Mouse (Mus musculus): Measurements from ENCODE around the gene 4930535I16Rik. TPM values are rescaled to one million over a fixed set of nuclear protein-coding genes. Genes with fewer than 3 reads are reported as not detected.

Gene 4930535I16Rik
- polyA plus RNA-seq, 1 experiment from 2014 or later = not detected

DNA sequence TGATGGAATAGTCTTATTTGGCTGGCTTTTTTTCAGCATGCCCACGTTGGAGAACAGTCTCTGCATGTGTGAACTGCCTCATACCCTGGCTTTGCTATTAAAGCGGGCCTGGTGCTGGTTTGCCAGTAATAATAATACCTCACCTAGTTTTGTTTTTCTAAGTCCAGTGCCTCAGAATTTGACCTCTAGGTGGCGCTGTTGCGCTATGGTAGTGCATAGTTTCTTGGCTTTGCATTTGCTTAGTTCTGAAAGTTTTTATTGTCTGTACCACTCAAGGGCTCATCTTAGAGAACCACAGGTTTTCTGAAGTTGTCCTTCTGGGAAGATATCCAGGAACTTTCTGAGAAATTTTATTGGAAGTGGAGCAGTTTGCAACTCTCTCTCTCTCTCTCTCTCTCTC is 22.0 kb upstream of the 4930535I16Rik start:
- ATAC-seq = no peak
- Histone ChIP-seq H3K27me3 (no peaks in the 10 kb centered on the region), H3K9me3 (no peaks in the 10 kb centered on the region), H3K4me3 (replicated peaks) (no peak overlapping the region), H3K4me2 (replicated peaks) (no peak overlapping the region), H3K4me1 (replicated peaks) (no peaks in the 10 kb centered on the region), H3K36me3 (peaks cover 25% of the 10 kb centered on the region), H3K9ac (replicated peaks) (no peak overlapping the region), H3K27ac (no peak overlapping the region)
- WGBS = 9% methylated on average over 4 of the region's 4 CpGs

DNA sequence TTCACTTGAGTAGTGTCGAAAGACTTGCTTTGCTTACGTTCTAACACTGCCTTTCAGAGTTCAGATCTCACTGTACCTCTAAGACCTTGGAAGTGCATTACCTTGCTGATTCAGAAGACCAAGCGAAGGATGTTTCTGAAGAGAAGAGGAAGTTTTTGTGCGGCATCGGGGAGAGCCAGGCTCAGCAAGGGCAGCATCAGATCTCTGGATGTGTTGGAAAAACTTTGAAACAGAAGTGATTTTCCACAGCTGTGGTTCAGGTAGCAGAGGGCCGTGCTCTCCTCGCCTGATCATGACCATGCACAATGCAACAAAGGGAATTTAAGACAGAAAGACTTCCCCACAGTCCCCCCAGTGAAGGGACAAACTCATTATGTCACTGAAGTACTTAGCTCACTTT is 18.2 kb upstream of the 4930535I16Rik start:
- Histone ChIP-seq H3K4me1 (replicated peaks) (no peaks in the 10 kb centered on the region), H3K9me3 (no peaks in the 10 kb centered on the region), H3K36me3 (peaks cover 53% of the 10 kb centered on the region), H3K27me3 (no peaks in the 10 kb centered on the region), H3K4me3 (replicated peaks) (no peak overlapping the region), H3K9ac (replicated peaks) (no peak overlapping the region), H3K27ac (no peak overlapping the region), H3K4me2 (replicated peaks) (no peak overlapping the region)
- WGBS = 96% methylated on average over 7 of the region's 7 CpGs
- no peak for ATAC-seq

DNA sequence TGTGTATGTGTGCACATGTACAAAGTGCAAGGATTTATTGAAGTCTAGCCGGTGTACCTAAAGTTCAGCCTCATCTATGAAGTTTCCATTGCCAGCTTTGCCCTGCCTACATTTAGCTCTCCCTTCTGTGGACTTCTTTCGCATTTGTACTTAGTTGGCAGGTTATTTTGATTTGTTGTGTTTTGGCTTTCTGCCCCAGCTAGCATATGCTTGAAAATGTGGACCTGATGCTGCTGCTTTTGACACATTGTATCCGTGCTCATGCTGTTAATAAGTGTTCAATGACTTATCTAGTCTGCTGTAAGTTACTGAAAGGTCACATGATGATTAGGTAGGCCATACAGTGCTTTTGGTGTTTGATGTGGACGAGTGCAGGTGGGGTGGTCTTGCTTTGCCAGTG is 16.5 kb upstream of the 4930535I16Rik start:
- no peak overlapping the region for H3K4me3 ChIP-seq (replicated peaks)
- H3K27ac ChIP-seq = no peak overlapping the region
- H3K4me1 ChIP-seq (replicated peaks) = no peaks in the 10 kb centered on the region
- H3K4me2 ChIP-seq (replicated peaks) = no peak overlapping the region
- no peak for ATAC-seq
- H3K27me3 ChIP-seq = no peaks in the 10 kb centered on the region
- no peak overlapping the region for H3K9ac ChIP-seq (replicated peaks)
- H3K9me3 ChIP-seq = no peaks in the 10 kb centered on the region
- 94% methylated on average over 4 of the region's 4 CpGs for WGBS
- peaks cover 69% of the 10 kb centered on the region for H3K36me3 ChIP-seq

DNA sequence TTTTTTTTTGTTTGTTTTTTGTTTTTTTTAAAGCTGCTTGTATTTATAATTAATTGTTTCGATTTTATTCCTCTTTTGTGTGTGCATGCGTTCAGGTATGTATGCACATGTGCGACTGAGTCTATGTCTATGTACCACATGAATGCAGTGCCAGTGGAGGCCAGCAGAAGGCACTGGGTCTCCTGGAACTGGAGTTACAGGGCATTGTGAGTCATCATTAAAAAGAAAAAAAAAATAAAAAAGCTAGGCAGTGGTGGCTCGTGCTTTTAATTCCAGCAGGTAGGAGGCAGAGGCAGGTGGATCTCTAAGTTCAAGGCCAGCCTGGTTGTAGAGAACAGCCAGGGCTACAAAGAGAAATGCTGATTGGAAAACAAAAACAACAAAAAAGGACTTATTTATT is 12.2 kb upstream of the 4930535I16Rik start:
- no peaks in the 10 kb centered on the region for H3K9me3 ChIP-seq
- ATAC-seq = no peak
- H3K4me2 ChIP-seq (replicated peaks) = no peak overlapping the region
- H3K4me1 ChIP-seq (replicated peaks) = no peaks in the 10 kb centered on the region
- H3K9ac ChIP-seq (replicated peaks) = no peak overlapping the region
- no peaks in the 10 kb centered on the region for H3K27me3 ChIP-seq
- no peak overlapping the region for H3K4me3 ChIP-seq (replicated peaks)
- WGBS = 98% methylated on average over 4 of the region's 4 CpGs
- H3K36me3 ChIP-seq = peaks cover 83% of the 10 kb centered on the region
- no peak overlapping the region for H3K27ac ChIP-seq

DNA sequence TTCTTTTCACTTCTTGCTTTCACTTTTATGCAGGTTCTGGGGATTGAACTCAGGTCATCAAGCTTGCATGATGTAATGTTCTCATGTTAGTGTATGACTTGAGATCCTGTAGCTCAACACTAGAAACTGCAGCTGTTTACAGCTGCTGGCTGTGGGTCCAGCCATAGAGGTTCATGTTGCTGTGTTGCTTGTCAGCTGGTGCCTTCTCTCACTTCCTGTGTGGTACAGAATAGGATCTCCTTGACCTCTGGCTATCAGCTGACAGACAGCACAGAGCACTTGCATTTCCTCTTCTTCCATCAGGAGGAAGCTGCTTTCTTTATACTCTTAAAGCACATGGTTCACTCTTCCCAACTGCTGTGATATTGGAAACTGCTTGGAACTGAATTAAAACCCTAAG is 10.1 kb upstream of the 4930535I16Rik start:
- H3K9ac ChIP-seq (replicated peaks) = no peak overlapping the region
- no peaks in the 10 kb centered on the region for H3K4me1 ChIP-seq (replicated peaks)
- no peak for ATAC-seq
- no peak overlapping the region for H3K4me2 ChIP-seq (replicated peaks)
- H3K4me3 ChIP-seq (replicated peaks) = no peak overlapping the region
- H3K36me3 ChIP-seq = peaks cover 78% of the 10 kb centered on the region
- no peaks in the 10 kb centered on the region for H3K27me3 ChIP-seq
- H3K27ac ChIP-seq = no peak overlapping the region
- no peaks in the 10 kb centered on the region for H3K9me3 ChIP-seq

DNA sequence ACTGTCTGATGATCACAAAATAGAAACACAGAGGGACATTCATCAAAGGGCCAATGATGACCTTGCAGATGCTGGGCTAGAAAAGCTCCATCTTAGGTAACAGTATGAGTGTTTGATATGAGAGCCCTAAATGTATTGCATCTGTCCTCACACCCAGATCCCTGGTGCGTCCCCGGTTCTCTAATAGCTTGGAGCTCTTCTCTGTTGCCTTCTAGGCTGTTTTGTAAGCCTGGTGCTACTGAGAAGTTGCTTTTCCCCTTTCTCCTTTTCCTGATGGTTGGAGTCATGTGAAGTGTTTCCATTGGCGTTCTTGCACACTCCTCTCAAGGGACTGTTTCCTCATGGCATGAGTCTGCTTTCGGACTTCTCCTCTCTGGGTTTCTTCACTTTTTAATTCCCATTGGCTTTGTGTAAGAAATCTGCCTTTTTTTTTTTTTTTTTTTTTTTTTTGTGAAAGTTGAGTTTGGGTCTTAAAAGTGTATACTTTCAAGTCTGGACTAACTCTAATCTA is 3.3 kb upstream of the 4930535I16Rik start:
- Histone ChIP-seq H3K9me3 (no peaks in the 10 kb centered on the region), H3K4me2 (replicated peaks) (no peak overlapping the region), H3K27ac (no peak overlapping the region), H3K4me1 (replicated peaks) (peaks cover 19% of the 10 kb centered on the region), H3K9ac (replicated peaks) (no peak overlapping the region), H3K4me3 (replicated peaks) (no peak overlapping the region), H3K36me3 (peaks cover 44% of the 10 kb centered on the region), H3K27me3 (no peaks in the 10 kb centered on the region)
- 89% methylated on average over 4 of the region's 4 CpGs for WGBS
- no peak for ATAC-seq

DNA sequence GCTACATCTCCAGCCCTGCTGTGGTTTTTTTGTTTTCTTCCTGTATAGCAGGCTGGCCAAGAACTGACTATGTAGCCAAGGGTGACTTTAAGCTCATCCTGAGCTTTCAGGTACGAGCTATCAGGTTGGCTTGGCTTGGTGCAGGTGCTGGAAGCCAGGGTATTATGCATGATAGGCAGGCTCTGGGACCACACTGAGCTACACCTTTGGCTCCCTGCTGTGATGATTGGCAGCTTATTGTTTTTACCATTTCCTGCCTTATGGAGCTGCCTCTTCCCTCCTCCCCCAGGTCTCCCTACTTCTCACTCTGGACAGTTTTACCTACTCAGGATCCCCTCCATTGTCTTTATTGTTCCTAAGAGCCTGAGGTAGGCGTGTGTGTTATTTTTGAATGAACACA is 1.0 kb upstream of the 4930535I16Rik start:
- Histone ChIP-seq H3K9ac (replicated peaks) (peak overlapping the region; percentile 98), H3K4me3 (replicated peaks) (peak overlapping the region; percentile 100)
- WGBS = 72% methylated on average over 2 of the region's 2 CpGs

DNA sequence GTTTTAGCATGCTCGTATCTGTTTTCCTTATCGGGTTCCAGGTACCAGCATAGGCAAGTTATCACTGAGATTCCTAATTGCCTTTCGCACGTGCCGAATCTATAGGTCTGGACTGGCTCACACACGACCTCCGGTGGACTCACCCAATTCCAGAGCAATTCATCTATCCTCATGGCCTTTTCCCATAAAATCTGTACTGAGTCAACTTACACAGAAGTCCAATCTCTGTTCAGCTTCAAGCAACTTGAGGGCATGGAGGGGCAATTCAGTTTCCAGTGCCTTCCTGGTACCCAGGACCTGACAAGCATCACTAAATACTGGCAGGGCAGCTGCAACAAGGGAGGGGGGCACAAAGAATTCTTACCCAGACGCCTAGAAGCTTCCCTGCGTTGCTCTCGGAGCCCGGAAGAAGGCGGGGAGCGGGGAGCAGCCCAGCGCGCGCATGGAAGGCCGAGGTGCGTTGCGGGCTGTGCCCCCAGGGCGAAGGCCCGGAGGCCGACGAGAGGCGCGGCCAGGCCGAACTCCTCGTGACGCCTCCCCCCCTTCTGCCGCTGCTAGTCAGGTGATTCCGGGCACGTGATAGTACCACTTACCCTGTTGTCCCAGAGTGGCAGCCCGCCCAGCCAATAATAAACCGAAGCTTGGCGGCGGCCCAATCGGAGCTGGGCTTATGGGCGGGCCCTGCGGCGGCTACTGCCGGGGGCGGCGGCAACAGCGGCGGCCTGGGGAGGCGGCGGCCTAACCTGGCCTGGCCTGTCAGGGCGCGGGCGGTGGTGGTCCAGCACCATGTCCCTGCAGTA is 874 bp downstream of the 4930535I16Rik start, which contains the start of gene Rragc:
Rragc (plus strand) TSS at position 699 of the 800 bp plus-strand sequence.
- Histone ChIP-seq H3K4me1 (replicated peaks) (peaks cover 33% of the 10 kb centered on the region), H3K27ac (peak within 1 kb of the TSS; percentile 90), H3K27me3 (no peaks in the 10 kb centered on the region), H3K9me3 (no peaks in the 10 kb centered on the region), H3K4me2 (replicated peaks) (peak within 1 kb of the TSS; percentile 93), H3K4me3 (replicated peaks) (peak within 1 kb of the TSS; percentile 100), H3K36me3 (peaks cover 34% of the 10 kb centered on the region), H3K9ac (replicated peaks) (peak within 1 kb of the TSS; percentile 98)
- 1% methylated on average over 49 of the region's 49 CpGs for WGBS
- ATAC-seq = peak; percentile 99

More for the DNA sequence above, 1.0 kb upstream of the 4930535I16Rik start:
- Histone ChIP-seq H3K36me3 (peaks cover 29% of the 10 kb centered on the region), H3K4me2 (replicated peaks) (peak overlapping the region; percentile 93), H3K27me3 (no peaks in the 10 kb centered on the region), H3K4me1 (replicated peaks) (peaks cover 33% of the 10 kb centered on the region), H3K9me3 (no peaks in the 10 kb centered on the region), H3K27ac (no peak overlapping the region)
- no peak for ATAC-seq

DNA sequence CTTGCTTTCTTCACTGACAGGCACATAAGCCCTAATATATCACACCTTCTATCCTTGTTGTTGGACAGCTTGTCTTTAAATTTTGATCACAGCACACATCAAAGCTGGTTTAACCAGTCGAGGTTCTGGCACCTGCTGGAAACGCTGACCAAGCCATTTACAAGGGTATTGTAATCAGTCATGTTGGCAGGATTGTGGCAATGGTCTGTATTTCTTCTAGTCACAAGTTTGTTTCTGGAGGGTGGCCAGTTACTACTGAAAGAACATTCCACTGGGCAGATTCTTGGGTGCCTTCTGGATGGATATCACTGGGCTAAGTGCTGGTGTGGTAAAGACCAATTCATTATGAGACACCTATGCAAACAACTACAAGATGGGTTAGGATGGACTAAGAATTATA is 5.4 kb downstream of the 4930535I16Rik start:
- H3K9me3 ChIP-seq = no peaks in the 10 kb centered on the region

DNA sequence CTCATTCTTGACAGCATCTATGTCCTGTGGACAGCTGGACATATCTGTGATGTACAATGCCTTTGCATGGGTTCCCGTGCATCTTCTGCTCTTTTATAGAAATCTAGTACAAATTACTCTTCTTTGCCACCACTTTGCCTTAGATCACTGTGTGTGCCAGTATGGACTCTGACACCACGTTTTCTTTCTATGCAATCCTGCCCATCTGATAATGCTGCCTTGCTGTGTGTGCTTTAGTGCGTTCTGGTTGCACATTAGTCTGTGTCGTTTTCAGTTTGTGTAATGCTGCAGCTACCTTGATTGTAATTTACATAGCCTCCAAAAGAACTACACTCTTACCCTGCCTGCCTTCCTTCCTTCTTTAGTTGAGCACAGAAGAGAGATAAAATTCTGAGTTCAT is 6.3 kb downstream of the 4930535I16Rik start:
- H3K9ac ChIP-seq (replicated peaks) = no peak overlapping the region
- H3K27me3 ChIP-seq = no peaks in the 10 kb centered on the region
- H3K9me3 ChIP-seq = no peaks in the 10 kb centered on the region
- H3K4me2 ChIP-seq (replicated peaks) = no peak overlapping the region
- no peak for ATAC-seq
- peaks cover 33% of the 10 kb centered on the region for H3K36me3 ChIP-seq
- no peak overlapping the region for H3K4me3 ChIP-seq (replicated peaks)
- H3K4me1 ChIP-seq (replicated peaks) = peaks cover 18% of the 10 kb centered on the region
- WGBS = 89% methylated on average over 4 of the region's 4 CpGs
- no peak overlapping the region for H3K27ac ChIP-seq

More for the DNA sequence above, 5.4 kb downstream of the 4930535I16Rik start:
- no peaks in the 10 kb centered on the region for H3K27me3 ChIP-seq
- no peak overlapping the region for H3K4me3 ChIP-seq (replicated peaks)
- no peak overlapping the region for H3K9ac ChIP-seq (replicated peaks)
- 85% methylated on average over 2 of the region's 2 CpGs for WGBS
- ATAC-seq = no peak
- no peak overlapping the region for H3K4me2 ChIP-seq (replicated peaks)
- H3K4me1 ChIP-seq (replicated peaks) = peaks cover 18% of the 10 kb centered on the region
- no peak overlapping the region for H3K27ac ChIP-seq
- H3K36me3 ChIP-seq = peaks cover 33% of the 10 kb centered on the region

DNA sequence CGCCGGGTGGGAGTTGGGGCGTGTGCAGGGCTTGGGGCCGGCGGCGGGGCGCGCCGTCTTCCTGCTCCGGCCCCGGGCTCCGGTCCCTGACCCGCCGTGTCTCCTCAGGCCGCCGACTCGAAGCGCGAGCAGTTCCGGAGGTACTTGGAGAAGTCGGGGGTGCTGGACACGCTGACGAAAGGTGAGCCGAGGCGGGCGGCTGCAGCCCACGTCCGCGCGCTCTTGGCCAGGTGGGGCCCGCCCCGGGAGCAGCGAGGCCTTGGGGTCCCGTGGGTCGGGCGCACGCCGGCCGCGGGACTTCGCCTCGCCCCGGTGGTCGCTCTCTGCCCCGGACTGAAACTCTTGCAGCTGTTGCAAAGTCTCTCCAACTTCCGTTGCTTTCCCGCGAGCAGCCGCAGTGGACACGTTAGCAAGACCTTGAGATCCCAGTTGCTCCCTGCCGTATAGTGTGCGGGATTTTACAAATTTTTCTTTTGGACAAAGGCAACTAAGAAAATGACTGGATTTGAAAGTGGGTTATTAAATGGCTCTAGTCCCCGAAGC is 12.6 kb downstream of the 4930535I16Rik start:
- peaks cover 21% of the 10 kb centered on the region for H3K4me1 ChIP-seq (replicated peaks)
- H3K9me3 ChIP-seq = no peaks in the 10 kb centered on the region
- peak overlapping the region; percentile 65 for H3K4me3 ChIP-seq (replicated peaks)
- ATAC-seq = no peak
- H3K4me2 ChIP-seq (replicated peaks) = peak overlapping the region; percentile 88
- H3K27ac ChIP-seq = peak overlapping the region; percentile 83
- peaks cover 6% of the 10 kb centered on the region for H3K36me3 ChIP-seq
- peak overlapping the region; percentile 71 for H3K9ac ChIP-seq (replicated peaks)
- under 1% methylated on average over 53 of the region's 53 CpGs for WGBS
- no peaks in the 10 kb centered on the region for H3K27me3 ChIP-seq

DNA sequence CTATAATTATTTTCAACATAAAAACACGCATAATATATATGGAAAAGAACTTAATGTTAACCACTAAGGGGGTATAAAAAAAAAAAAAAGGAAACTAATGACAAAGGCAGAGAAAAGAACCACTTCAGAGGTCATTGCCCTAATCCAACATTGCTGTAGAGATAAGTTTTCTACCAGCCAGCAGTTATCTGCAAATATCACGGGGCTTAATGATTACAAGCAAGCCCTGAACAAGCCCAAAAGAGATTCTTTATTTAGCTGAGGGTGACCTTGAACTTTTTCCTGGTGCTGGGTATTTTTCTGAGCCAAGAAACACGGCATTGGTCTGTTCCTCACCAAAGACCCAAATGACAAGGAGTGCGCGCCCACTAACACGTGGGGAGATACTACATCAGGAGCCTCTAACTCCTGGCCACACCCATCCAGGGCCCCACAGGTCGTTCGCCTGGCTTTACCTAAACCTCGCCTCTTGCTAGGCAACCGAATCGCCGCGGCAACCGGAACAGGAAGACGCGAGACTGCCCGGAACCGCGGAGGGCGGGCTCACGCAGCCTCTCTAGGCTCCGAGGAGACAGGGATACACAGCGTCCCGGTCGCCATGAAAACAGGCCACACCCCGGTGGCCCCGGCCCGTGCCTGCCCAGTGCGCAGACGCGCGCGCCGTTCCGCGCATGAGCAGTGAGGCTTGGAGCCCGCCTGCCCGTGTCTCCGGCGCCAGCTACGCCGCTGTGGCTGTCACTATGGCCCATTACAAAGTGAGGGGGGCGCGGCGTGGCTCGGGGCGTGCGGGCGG is 13.3 kb downstream of the 4930535I16Rik start, which contains the start of gene Mycbp:
Mycbp (plus strand) TSS at position 500 of the 793 bp plus-strand sequence.
- H3K27me3 ChIP-seq = no peaks in the 10 kb centered on the region
- peak within 1 kb of the TSS; percentile 65 for H3K4me3 ChIP-seq (replicated peaks)
- peaks cover 21% of the 10 kb centered on the region for H3K4me1 ChIP-seq (replicated peaks)
- H3K27ac ChIP-seq = peak within 1 kb of the TSS; percentile 83
- H3K9ac ChIP-seq (replicated peaks) = peak within 1 kb of the TSS; percentile 71
- WGBS = 1% methylated on average over 49 of the region's 49 CpGs
- H3K4me2 ChIP-seq (replicated peaks) = peak within 1 kb of the TSS; percentile 88
- peak; percentile 100 for ATAC-seq
- peaks cover 6% of the 10 kb centered on the region for H3K36me3 ChIP-seq
- H3K9me3 ChIP-seq = no peaks in the 10 kb centered on the region

Data from midbrain, embryonic 13.5 days (tissue).